Mouse (Mus musculus) C2C12 (cell line): Measurements from ENCODE around the gene Dhtkd1.

ENCODE experiments used
- CEBPB ChIP-seq: IDR thresholded peaks from one replicate; pipeline ENCODE4 v1.6.1; 2011; ENCODE audit warnings: low read depth, mild to moderate bottlenecking, control low read depth, moderate library complexity
- CTCF ChIP-seq: IDR thresholded peaks from one replicate; pipeline ENCODE4 v1.5.1; 2011; ENCODE audit not compliant: control insufficient read depth, insufficient read depth, insufficient read length
- FOSL1 ChIP-seq: IDR thresholded peaks from one replicate; pipeline ENCODE4 v1.8.0; 2011; ENCODE audit warnings: mild to moderate bottlenecking, low read length; ENCODE audit not compliant: poor library complexity, insufficient read depth, severe bottlenecking
- MAX ChIP-seq: IDR thresholded peaks from one replicate; pipeline ENCODE4 v1.6.1; 2011; ENCODE audit warnings: mild to moderate bottlenecking, control low read depth
- MYOD1 ChIP-seq: IDR thresholded peaks from one replicate; pipeline ENCODE4 v1.6.1; 2011; ENCODE audit warnings: low read depth; ENCODE audit not compliant: control insufficient read depth, insufficient read length
- MYOG ChIP-seq: IDR thresholded peaks from one replicate; pipeline ENCODE4 v1.6.1; 2011; ENCODE audit not compliant: control insufficient read depth, insufficient read length; ENCODE audit errors: extremely low read depth
- USF1 ChIP-seq: IDR thresholded peaks from one replicate; pipeline ENCODE4 v1.6.1; 2011; ENCODE audit warnings: low read depth, mild to moderate bottlenecking, control low read depth, moderate library complexity

DNA sequence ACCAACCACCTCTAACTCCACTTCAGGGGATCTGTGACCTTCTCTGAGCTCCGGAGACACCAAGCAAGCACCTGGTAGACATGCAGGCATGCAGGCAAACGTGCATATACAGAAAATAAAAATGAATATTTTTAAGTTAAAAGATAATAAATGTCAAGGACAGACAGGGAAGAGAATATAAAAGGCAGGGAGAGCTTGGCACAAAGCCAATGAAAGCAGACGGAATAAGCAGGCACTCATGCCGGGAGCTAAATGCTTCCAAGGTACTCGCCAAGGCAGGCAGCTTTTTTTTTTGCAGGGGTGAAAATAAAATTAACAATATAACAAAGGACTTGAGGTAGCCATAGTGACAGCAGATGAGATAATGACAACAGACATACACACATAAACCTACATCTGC, 36.5 kb downstream of the Dhtkd1 start:
- TF ChIP-seq CTCF (no peak), MYOD1 (no peak), MAX (no peak), FOSL1 (no peak), USF1 (no peak), CEBPB (no peak), MYOG (no peak)
